Mouse (Mus musculus): Measurements from ENCODE around the gene Klk6.

GRCm38 (mm10) chr7:43824199-43824598 is at the start of gene Klk6:
- TF ChIP-seq CTCF (IDR thresholded peaks at IDR 0.05; ENCODE audit: control insufficient read depth, insufficient read depth, insufficient replicate concordance, low read depth, low read length) = no peak
- TF ChIP-seq POLR2A (IDR thresholded peaks at IDR 0.05; ENCODE audit: control insufficient read depth, low read depth, low read length) = no peak

Measured in testis, adult 2 months (tissue).